Mouse (Mus musculus): Measurements from ENCODE around the gene Gm21972.

Gene Gm21972

DNA sequence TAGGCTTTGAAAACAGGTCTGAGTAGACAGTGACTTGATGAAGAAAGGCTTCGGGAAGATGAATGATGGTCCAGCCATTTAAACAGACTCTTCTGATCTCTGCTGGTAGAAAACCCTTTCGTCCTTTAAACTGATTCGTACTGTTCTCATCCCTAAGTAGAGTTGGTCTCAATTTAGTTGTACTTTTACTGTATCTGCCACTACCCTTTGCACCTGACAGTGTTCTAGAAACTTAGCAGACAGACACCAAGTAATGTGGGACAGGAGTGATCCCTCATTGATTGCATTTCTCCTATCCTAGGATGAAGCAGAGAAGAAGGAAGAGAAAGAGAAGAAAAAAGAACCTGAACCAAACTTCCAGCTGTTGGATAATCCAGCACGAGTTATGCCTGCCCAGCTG lies at the start of gene Gm21972:
TSS of gene Gm21972 (plus strand) at position 301 of the 400 bp plus-strand sequence.
- DNase-seq (ENCODE audit: low spot score in 2 of 2): no peak

DNA sequence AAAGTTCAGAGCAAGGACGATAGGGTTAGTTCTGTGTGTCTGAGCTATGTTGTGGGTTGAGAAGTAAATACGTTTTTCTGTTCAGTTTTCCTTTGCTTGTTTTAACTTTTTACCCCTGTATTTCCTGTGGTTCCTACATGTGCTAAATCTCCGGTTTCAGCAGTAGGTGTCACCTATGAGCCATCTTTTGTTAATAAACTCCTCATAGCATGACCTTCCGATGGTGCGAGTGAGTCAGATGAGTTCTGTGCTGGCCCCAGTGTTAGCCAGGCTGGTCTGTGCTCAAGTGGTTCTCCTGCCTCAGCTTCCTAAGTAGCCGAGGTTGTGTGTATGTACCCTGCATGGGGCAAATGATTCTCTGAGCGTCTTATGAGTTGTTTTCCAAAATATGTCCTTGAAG lies 39.0 kb upstream of the Gm21972 start:
- DNase-seq (ENCODE audit: low spot score in 2 of 2): no peak

DNA sequence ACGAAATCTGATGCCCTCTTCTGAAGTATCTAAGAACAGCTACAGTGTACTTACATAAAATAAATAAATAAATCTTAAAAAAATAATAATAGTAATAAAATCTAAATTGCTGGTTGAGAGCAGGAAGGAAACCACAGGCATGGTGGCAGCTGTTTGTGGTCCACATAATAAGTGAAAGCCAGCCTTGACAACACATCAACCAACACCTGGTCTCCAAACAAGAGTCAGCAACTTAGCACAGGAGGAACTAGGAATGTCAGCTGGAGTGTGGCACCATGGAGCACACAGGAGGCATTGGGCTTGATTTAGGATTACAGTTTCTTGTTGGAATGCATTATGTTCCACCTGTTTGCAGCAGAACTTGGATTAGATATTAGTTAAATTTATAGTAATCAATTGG lies 28.4 kb upstream of the Gm21972 start:
- no peak for DNase-seq (ENCODE audit: low spot score in 2 of 2)

DNA sequence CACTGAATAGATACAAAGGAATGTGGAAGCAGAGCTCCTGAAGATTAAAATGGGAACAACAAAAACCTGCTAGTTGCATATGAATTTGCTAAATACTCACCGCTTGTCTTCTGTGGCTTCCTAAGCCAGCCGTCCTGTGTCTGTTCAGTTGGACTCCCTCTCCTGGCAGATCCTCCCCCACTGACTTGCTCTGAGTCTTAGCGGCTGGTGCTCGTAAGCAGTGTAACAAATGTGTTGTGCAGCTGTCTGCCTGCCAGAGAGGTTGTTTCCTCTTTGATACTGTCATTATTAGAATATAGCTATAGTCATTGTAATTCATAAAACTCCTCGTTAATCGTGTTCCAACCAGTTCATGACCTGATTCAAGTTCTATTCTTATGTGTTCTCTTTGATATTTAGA lies 21.7 kb upstream of the Gm21972 start, which contains the start of gene Htr2b:
TSS of gene Htr2b (minus strand) at position 192 of the 400 bp plus-strand sequence.
- peak; percentile 71 to 72 for DNase-seq (ENCODE audit: low spot score in 2 of 2)

DNA sequence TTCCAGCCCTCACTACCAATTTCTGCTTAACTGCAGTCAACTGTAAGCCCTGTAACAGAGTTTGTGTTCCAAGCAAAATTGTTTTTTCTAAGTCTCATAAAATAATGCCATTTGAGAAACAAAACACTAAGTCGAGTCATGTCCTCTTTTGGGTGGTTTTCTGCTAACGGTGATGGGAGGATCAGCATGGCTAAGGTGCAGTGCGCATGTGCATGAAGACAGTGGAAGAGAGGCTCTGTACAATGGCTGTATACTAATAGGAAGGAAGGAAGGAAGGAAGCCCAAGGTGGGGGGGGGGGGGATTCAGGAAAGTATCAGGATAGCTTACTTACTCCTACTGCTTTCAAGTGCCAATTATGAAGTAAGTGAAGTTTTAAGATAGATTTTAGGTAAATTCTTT lies 19.3 kb upstream of the Gm21972 start:
- no peak for DNase-seq (ENCODE audit: low spot score in 2 of 2)

DNA sequence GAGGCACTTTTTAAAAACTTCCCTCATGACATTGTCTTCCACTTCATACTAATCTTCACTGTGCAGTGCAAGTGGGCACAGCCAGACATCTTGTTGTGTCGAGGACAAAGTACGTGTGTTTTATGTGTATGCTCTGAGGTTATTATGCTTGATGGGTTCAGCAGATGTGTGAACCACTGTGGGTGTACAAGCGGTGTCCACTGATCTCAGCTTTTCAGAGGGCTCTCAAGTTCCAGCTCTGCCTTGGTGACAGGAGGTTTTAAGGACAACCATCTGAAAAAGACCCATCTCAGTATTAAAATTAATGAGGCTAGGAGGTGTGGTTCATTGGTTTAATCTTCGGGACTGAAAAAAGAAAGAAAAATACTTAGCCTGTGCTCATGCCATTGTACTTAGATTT lies 13.9 kb upstream of the Gm21972 start:
- DNase-seq (ENCODE audit: low spot score in 2 of 2): no peak

DNA sequence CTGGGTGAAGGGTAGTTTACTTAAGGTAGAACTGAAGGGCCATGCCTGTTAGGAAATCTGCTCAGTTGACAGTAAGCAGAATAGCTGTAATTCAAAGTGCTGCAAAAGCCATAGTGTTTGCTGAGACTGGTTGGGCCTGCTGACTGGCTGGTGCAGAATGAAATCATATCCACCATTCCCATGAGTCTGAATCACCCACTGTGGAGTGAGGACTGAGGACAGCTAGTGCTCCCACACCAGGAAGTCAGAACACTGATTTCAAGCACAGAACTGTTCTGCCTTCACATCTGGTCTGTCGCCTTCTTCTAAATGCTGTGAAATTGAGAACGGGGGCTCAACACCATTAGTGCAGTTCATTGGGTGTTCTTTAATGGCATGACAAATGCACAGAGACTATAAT lies 7.4 kb upstream of the Gm21972 start:
- DNase-seq (ENCODE audit: low spot score in 2 of 2): no peak

DNA sequence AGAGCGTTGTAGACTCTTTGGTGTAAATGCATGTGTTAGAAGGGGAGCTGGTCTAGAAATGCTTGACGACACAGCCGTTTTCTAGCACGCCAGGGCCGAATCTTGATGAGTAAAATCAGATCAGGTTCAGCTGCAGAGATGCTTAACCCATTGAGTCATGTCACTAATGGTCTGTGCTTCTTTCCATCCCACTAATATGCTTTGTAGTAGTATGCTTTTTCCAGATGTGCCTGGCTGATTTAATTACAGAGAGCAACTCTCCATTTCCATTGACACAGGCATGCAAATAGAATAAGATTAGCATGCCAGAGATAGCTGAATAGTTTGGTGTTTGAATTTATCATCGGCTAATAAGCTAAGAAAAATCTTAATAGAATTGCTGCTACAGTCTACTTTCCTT lies 1.9 kb downstream of the Gm21972 start:
- no peak for DNase-seq (ENCODE audit: low spot score in 2 of 2)

DNA sequence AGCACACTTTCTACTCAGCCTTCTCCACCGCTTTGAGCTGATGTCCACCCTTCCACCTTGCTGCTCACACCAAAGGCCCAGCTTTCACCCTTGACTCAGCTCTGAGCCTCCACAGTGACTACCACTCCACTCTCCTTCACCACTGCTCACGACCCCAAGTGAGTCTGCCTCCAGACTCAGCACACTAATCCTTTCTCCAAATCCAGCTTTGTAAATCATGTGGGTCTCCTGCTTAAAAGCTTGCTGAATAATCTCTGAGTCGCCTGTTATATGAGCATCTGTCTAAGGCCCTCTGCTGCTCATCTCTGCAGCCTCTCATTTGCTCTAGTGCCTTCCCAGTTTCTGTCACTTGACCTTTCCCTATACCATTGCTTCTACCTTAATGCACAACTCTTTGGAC lies 7.6 kb downstream of the Gm21972 start:
- no peak for DNase-seq (ENCODE audit: low spot score in 2 of 2)

DNA sequence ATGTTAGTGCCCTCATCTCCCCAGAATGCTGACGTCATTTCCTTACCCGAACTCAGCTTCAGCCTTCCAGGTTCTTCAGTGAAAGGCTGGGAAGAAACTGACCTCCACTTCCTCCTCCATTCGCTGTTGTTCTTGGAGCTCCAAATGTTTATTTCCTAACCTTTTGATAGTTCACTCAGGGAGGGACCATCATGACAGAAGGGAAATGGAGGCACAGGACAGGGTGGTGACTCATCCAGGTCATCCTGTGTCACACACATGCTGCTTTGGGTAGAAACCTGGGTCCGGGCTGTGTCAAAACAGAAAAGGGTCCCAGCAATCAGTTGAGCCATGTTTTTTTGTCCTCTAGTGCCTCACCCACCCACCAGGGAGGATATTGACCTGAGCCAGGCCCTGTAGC lies 9.7 kb downstream of the Gm21972 start:
- DNase-seq (ENCODE audit: low spot score in 2 of 2): no peak

DNA sequence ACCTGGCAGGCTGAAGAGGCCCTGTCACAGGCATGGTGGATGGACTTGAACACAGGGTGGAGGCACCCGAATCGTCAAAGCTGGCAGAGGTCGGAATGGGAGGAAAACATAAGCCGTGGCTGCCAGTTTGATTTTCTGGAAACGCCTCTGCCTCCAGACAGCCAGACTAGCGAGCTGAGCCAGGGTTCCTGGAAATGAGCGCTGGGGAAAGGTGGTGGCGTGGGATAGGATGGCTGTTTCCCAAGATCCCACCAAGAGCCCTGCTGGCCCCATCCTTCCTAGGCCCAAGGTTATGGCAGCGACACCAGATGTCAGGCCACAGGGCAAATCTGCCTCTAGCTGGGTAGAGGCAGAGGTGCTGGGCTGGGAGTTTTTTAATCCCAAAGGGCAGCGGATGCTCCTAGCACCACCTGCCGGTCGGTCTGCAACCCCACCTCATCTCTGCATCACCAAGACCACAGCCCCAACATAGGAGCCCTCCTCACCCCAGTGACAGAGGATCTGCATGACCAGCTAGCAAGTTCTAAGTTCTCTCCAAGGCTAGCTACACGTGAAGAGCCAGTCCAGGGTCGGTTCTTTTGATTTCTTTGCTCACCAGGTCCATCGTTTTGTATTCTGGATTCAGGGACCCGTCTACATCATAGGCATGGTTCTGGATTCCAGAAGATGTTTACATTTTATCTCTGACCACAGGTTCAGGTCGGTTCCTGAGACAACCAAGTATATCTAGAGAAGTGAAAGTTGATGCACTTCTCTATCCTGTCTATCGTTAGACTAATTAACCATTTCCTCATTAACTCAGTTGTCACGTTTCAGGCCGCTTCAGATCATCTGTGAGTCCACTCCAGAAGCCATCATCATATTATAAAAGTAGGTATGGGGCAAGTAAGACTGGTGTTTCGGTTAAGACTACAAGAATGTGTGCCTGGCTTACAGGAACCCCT lies 10.8 kb downstream of the Gm21972 start:
- DNase-seq (ENCODE audit: low spot score in 2 of 2): no peak

DNA sequence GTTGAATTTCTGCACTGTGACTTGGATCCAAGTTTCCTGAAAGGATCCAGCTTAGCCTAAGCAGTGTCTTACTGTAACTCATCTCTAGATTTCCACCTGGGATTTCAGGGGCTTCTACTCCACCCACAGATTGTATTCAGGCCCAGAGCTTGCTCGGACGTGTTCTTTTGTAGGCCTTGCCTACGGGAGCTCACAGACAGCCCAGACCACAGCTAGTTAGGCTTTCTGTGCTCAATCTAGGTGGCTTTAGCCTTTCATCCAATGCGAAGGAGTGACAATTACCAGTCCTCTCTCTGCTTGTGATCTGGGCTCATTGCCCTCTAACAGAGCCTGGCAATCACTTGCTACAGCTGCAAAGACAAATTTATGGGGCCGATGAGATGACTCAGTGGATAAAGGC lies 12.9 kb downstream of the Gm21972 start:
- no peak for DNase-seq (ENCODE audit: low spot score in 2 of 2)

DNA sequence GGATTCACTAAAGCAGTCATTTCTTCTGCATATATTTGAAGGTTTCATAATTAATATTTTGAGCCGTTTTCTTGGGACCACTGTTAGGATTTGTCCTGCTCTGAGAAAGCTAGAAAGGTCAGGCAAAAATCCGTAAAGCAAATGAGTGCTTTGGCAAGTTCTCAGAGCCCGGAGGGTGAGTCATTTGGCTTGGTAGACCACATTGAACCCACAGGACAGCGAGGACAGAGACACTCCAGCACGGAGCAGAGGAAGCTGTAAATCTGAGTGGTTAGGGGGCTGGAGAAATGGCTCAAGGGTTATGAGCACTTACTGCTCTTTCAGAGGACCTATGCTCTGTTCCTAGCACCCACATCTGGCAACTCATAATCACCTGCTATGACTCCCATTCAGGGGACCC lies 14.1 kb downstream of the Gm21972 start:
- DNase-seq (ENCODE audit: low spot score in 2 of 2): no peak

DNA sequence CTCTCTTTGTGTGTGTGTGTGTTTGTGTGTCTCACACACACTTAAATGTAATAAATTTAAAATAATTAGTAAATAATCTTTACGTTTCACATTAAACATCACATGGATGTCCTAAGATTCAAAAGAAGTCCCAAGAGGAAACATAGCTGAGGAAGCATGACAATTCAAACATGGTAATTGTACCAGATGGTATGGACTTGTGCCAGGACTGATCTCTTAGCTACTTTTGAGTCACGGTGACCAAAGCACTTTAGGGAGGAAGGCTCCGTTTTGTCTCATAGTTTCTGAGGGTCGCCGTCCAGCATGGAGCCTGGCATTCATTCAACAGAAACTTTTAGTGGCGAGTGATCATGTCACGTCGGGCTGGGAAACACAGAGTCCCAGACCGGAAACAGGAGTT lies 14.7 kb downstream of the Gm21972 start:
- DNase-seq (ENCODE audit: low spot score in 2 of 2): no peak

DNA sequence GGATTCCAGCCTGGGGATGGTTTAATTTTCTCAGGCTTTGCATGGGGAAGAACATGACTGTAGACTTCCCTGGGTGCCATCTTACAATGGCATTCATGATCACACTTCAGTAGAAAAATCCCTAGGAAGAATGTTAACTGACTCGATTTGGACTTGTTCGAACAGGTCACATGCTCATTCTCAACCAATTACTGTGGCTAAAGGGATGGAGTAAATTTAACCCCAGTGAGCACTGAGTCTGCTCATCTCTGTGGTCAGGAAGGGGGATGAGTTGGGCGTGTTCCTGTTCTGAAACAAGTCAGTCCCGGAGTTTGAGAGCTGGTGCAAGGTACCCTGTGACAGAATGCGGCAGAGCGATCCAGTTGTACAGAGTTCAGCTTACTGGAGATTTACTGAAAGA lies 17.5 kb downstream of the Gm21972 start:
- DNase-seq (ENCODE audit: low spot score in 2 of 2): no peak

DNA sequence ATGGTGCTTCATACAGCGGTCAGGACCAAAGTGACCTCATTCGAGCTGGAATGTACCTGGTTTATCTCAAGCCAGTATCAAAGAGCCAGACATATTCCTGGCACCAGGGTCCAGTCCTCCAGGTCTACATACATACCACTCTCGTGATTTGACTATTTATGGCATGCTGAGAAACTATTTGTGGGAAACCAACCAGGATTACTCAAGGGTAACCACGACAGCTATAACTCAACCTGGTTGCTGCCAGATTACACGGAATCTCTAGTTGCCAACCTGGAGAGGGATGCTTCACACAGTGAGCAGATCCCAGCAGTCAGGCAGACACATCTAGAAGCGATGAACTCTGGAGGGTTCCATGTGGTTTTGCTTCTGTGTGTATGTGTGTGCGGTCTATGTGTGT lies 17.9 kb downstream of the Gm21972 start:
- DNase-seq (ENCODE audit: low spot score in 2 of 2): no peak

DNA sequence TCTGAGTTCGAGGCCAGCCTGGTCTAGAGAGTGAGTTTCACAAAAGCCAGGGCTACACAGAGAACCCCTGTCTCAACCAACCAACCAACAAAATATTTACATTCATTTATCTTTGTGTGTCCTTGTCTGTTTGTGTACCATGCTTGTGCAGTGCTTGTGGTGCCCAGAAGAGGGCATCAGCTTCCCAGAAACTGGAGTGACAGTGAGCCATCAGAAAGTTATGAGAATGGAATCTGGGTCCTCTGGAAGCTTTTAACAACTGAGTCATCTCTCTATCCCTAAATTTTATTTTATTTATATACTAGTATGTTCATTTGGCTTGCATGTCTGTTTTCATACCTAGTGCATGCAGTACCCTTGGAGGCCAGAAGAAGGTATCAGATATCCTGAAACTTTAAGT lies 19.2 kb downstream of the Gm21972 start:
- no peak for DNase-seq (ENCODE audit: low spot score in 2 of 2)

DNA sequence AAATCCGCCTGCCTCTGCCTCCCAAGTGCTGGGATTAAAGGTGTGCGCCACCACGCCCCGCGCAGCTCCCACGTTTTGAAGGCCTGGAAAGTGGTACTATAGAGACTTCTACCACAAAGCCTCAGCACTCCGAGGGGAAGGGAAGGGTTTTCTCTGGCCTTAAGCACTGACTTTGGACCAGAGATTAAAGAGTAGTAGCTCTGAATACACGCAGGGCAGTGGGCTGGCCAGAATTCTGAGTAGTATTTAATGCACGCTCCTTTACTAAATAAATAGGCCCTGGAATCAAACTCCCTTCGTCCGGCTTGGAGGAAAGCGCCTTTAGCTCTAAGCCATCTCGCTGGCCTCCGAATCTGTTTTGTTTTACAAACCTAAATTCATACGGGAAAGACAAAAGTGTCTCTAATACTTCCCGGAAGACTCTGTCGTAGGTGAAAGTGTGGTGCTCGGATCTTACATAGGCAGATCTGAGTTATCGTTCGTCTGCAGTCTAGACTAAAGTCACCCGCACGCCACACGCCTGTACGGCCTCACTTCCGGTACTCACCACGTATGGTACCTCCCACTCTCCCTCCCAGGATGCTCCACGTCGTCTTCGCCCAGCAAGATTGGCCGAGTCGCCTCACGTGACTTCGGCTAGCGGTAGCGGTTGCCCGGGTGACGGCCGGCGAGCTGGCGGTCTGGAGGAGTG lies 20.8 kb downstream of the Gm21972 start, which contains the start of gene Armc9:
TSS of gene Armc9 (plus strand) at position 648 of the 691 bp plus-strand sequence.
- peak; percentile 98 to 99 for DNase-seq (ENCODE audit: low spot score in 2 of 2)

DNA sequence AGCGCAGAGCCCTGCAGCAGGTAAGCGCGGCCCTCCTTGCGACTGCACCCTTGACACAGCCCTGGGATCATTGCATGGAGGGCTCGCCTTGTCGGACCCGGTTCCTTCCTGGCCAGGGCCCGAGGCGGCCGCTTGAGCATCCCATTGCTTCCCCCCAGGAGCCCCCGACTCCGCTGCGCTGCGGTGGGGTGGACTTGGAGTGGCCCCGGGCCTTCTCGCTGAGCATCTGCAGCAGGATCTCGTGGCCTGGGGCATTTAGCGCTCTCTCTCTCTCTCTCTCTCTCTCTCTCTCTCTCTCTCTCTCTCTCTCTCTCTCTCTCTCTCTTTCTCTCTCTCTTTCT lies 21.4 kb downstream of the Gm21972 start:
- no peak for DNase-seq (ENCODE audit: low spot score in 2 of 2)

DNA sequence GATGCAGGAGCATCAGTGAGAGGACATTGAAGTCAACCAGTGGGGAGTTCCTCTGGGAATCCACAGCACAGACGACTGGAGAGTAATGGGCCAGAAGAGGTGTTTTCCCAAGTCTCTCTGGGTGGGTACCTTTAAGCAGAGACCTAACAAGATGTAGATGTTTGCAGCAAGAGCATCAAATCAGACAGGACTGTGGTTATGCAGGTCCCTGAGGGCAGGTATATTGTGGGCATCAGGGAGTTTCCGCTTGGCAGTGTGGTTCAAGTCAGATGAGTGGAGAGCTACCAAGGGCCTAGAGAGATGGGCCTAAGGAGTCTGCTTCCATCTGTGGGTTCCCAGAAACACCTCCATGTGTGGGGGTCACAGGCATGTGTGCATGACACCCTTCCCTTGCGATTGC lies 22.6 kb downstream of the Gm21972 start:
- no peak for DNase-seq (ENCODE audit: low spot score in 2 of 2)

DNA sequence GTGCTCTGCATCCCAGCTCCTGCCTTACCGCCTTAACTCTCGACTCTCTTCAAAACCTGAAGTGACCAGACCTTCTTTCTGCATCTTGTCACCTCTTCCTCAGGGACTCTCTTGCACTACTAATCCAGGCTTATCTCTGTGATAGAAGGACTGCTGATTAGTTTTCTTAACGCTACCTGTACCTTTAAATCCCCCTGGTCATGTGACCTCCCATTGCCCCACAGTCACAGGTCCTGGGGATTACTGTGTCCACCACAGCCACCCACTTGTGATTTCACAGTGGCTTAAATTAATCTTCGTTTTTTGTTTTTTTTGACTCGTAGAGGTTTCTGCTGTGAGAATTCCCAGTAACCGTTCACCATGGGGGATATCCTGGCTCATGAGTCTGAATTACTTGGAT lies 23.2 kb downstream of the Gm21972 start:
- no peak for DNase-seq (ENCODE audit: low spot score in 2 of 2)

DNA sequence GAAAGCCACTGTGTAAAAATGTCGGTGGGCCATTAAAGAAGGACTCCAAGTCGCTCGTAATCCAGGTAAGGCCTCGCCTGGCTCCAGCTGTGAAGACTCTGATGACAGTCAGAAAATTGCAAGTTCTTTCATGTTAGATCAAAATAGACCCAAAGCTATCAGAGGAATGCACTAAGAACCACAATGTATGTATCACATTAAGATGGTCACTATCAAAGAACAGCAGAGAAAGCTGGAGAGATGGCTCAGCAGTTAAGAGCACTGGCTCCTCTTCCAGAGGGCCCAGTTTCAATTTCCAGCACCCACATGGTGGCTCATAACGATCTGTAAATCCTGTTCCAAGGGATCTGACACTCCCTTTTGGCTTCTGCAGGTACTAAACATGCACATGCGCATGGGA lies 26.6 kb downstream of the Gm21972 start:
- no peak for DNase-seq (ENCODE audit: low spot score in 2 of 2)

DNA sequence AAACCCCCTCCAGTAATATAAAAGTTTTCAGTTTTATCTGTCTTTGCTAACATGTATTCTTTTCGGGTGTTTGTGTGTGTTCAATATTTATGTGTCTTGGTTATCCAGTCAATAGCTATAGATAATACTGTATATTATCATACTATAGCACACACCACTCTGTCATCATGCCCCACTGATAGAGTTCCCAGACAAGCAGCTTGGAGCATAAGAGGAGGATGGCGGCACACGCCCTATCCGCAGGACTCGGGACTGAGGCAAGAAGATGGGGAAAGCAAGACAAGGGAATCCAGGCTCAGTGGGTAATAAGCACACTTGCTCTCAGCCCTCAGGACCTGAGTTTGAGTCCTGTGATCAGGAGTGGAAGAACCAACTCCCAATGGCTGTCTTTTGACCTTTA lies 27.0 kb downstream of the Gm21972 start:
- DNase-seq (ENCODE audit: low spot score in 2 of 2): no peak
